Mouse (Mus musculus) bone marrow macrophage, adult 2 months (primary cell): Measurements from ENCODE around the gene Tex9.

ENCODE experiments used
- CTCF ChIP-seq: IDR thresholded peaks from 2 replicates; pipeline ENCODE4 v1.5.1; 2012; ENCODE audit warnings: low read depth, mild to moderate bottlenecking, low read length, moderate library complexity
- POLR2A ChIP-seq: IDR thresholded peaks from 2 replicates; pipeline ENCODE4 v1.6.1; 2012; ENCODE audit warnings: mild to moderate bottlenecking, low read depth, low read length, borderline replicate concordance

DNA sequence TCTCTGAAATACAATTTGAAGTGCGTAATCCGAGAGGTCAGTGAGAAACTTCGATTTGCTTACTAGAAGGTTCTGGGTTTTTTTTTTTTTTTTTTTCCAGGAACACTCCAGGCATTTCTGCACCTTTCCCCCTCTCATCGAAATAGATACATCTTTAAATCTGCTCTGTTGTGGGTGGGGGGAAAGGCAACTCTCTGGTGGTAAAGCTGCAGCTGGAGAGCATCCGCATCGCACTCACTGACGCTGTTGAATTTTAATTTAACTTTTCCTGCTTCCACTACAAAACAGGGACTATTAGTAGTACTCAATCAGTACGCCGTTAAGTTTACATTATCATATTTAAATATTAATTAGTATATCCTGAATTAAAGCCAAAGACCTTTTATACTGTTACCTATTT, 53.3 kb downstream of the Tex9 start:
- no peak for TF ChIP-seq POLR2A
- no peak for TF ChIP-seq CTCF
